Mouse (Mus musculus) ES-Bruce4 (cell line): ENCODE measurements at regions not wholly inside any gene's neighbourhood (a gene's known extent, or its start where the extent isn't known, plus 50 kb on each side); places are given as distances from the start of the nearest gene placed in this dataset.

ENCODE experiments used
- CTCF ChIP-seq: IDR thresholded peaks from one replicate; pipeline ENCODE4 v1.8.1; 2011; ENCODE audit warnings: low read depth, low read length
- EP300 ChIP-seq: IDR thresholded peaks from 2 replicates; pipeline ENCODE4 v1.6.1; 2011; ENCODE audit warnings: low read depth, low read length; ENCODE audit not compliant: insufficient read depth
- POLR2A ChIP-seq: IDR thresholded peaks from one replicate; pipeline ENCODE4 v1.8.1; 2011; ENCODE audit warnings: low read length; ENCODE audit not compliant: insufficient read depth

GRCm38 (mm10) chr1:98860236-98860635, 439.3 kb downstream of the Slco6d1 start:
- TF ChIP-seq EP300 (no peak), CTCF (no peak), POLR2A (no peak)
